Mouse (Mus musculus): ENCODE measurements around the gene Ciita. TPM values are rescaled to one million over a fixed set of nuclear protein-coding genes. Genes with fewer than 3 reads are reported as not detected.

The Ciita gene
- polyA plus RNA-seq, 1 experiment, result 13.2 TPM

DNA sequence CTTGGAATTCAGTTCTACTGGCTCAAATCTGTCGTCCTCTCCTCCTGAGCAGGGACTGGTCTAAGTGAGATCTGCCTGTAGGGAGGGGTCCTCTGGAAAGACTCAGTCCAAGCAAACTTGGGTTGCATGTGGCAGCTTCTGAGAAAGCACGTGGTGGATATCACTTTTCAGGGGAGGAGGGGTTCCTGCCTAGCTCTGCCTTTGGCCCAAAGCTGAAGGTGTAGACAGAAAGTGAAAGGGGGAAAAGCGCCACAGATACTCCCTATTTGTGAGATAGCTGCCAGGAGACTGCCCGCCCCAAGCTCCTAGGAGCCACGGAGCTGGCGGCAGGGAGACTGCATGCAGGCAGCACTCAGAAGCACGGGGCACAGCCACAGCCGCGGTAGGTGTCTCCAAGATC is 9.6 kb downstream of the Ciita start:
- TF ChIP-seq CTCF (IDR thresholded peaks at IDR 0.05; ENCODE audit: insufficient read depth, low read length), result no peak
- 5% methylated on average over 9 of the region's 9 CpGs for WGBS
- peak overlapping the region; percentile 71 for H3K4me3 ChIP-seq (replicated peaks; ENCODE audit: extremely low read depth, low read depth, low read length)
- H3K4me1 ChIP-seq (ENCODE audit: control insufficient read depth, insufficient read depth, low read length), result 0 out of 2 replicates have a peak, but pooled peaks cover 2% of the 10 kb centered on the region
- peak; percentile 35 for DNase-seq

GRCm38 (mm10) chr16:10489904-10490457 is 10.1 kb downstream of the Ciita start:
- Histone ChIP-seq H3K4me3 (replicated peaks; ENCODE audit: extremely low read depth, low read depth, low read length) (peak overlapping the region; percentile 71), H3K4me1 (ENCODE audit: control insufficient read depth, insufficient read depth, low read length) (0 out of 2 replicates have a peak, but pooled peaks cover 2% of the 10 kb centered on the region)
- no peak for TF ChIP-seq CTCF (IDR thresholded peaks at IDR 0.05; ENCODE audit: insufficient read depth, low read length)
- no peak for TF ChIP-seq POLR2A (IDR thresholded peaks at IDR 0.05; ENCODE audit: borderline replicate concordance, extremely low read depth, low read depth, low read length)
- 13% methylated on average over 14 of the region's 14 CpGs for WGBS
- DNase-seq, result no peak

DNA sequence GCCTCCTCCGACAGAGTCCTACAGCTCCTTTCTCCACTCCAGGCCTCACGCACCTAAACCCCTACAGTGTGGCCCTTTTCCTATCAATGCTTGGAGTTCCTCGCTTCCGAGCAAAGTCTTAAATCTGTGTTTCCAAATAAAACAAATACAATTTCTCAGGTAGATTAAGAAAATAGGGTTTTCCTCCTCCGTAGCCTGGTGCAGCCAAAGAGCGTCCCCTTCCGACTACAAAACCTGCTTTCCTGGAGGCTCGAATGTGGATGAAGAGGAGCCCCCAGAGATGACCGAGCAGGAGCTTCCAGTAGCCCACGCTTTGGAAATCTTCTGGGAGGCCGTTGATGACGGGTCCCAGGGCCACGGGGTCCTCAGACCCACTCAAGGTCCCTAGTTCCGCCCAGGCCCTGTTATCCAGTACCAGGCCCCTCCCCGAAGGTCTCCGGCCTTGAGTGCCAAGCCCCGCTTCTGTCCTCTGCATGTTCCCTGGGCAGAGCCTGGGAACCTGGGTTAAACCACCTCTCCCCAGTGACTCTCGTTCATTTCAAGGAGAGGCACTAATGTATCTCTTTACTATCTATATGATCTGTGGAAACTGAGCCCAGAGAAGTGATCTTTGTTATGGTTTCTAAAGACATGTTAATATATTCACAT is 10.8 kb downstream of the Ciita start:
- TF ChIP-seq CTCF (IDR thresholded peaks at IDR 0.05; ENCODE audit: insufficient read depth, low read length) (no peak), POLR2A (IDR thresholded peaks at IDR 0.05; ENCODE audit: borderline replicate concordance, extremely low read depth, low read depth, low read length) (no peak)
- 73% methylated on average over 18 of the region's 18 CpGs for WGBS
- 0 out of 2 replicates have a peak, but pooled peaks cover 2% of the 10 kb centered on the region for H3K4me1 ChIP-seq (ENCODE audit: control insufficient read depth, insufficient read depth, low read length)
- no peak for DNase-seq
- peak overlapping the region; percentile 39 for H3K4me3 ChIP-seq (replicated peaks; ENCODE audit: extremely low read depth, low read depth, low read length)

DNA sequence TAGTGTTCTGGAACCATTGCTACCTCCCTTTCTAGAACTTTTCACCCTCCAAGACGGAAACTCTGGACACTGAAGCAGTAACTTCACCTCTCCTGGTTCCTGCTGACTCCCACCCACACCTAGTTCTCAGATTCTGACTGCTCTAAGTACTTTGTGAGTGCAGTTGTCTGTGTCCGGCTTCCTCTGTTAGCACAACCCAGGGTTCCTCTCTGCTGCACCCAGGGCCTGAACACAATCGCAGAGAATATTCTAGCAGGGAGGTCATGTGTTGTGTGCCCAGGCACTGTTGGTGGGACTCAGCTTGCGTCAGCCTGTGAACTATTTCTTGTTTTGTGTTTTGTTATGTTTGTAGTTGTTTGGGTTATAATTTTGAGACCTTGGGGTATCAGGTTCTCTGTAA is 11.9 kb downstream of the Ciita start:
- 0 out of 2 replicates have a peak, but pooled peaks cover 2% of the 10 kb centered on the region for H3K4me1 ChIP-seq (ENCODE audit: control insufficient read depth, insufficient read depth, low read length)
- TF ChIP-seq POLR2A (IDR thresholded peaks at IDR 0.05; ENCODE audit: borderline replicate concordance, extremely low read depth, low read depth, low read length) (no peak), CTCF (IDR thresholded peaks at IDR 0.05; ENCODE audit: insufficient read depth, low read length) (no peak)
- 81% methylated on average over 4 of the region's 4 CpGs for WGBS
- no peak overlapping the region for H3K4me3 ChIP-seq (replicated peaks; ENCODE audit: extremely low read depth, low read depth, low read length)
- no peak for DNase-seq

GRCm38 (mm10) chr16:10492587-10492986 is 12.7 kb downstream of the Ciita start:
- 0 out of 2 replicates have a peak, but pooled peaks cover 2% of the 10 kb centered on the region for H3K4me1 ChIP-seq (ENCODE audit: control insufficient read depth, insufficient read depth, low read length)
- no peak for DNase-seq
- WGBS, result 80% methylated on average over 3 of the region's 3 CpGs
- no peak overlapping the region for H3K4me3 ChIP-seq (replicated peaks; ENCODE audit: extremely low read depth, low read depth, low read length)
- TF ChIP-seq POLR2A (IDR thresholded peaks at IDR 0.05; ENCODE audit: borderline replicate concordance, extremely low read depth, low read depth, low read length) (no peak), CTCF (IDR thresholded peaks at IDR 0.05; ENCODE audit: insufficient read depth, low read length) (no peak)

- no peak for DNase-seq
- WGBS, result 49% methylated on average over 2 of the region's 2 CpGs
Observed at GRCm38 (mm10) chr16:10495824-10496298, 16.0 kb downstream of the Ciita start.

GRCm38 (mm10) chr16:10498096-10498602 is 18.3 kb downstream of the Ciita start:
- Histone ChIP-seq H3K4me1 (ENCODE audit: control insufficient read depth, insufficient read depth, low read length) (no peaks in the 10 kb centered on the region; the same call in 1 of the 2 replicates), H3K4me3 (replicated peaks; ENCODE audit: extremely low read depth, low read depth, low read length) (no peak overlapping the region)
- DNase-seq, result no peak
- TF ChIP-seq CTCF (IDR thresholded peaks at IDR 0.05; ENCODE audit: insufficient read depth, low read length) (no peak), POLR2A (IDR thresholded peaks at IDR 0.05; ENCODE audit: borderline replicate concordance, extremely low read depth, low read depth, low read length) (no peak)
- 34% methylated on average over 5 of the region's 5 CpGs for WGBS

More at GRCm38 (mm10) chr16:10495824-10496298, 16.0 kb downstream of the Ciita start:
- no peak overlapping the region for H3K4me3 ChIP-seq (replicated peaks; ENCODE audit: extremely low read depth, low read depth, low read length)
- H3K4me1 ChIP-seq (ENCODE audit: control insufficient read depth, insufficient read depth, low read length), result no peaks in the 10 kb centered on the region; the same call in 1 of the 2 replicates
- TF ChIP-seq CTCF (IDR thresholded peaks at IDR 0.05; ENCODE audit: insufficient read depth, low read length) (no peak), POLR2A (IDR thresholded peaks at IDR 0.05; ENCODE audit: borderline replicate concordance, extremely low read depth, low read depth, low read length) (no peak)

- DNase-seq, result no peak
- 43% methylated on average over 1 of the region's 1 CpGs for WGBS
- Histone ChIP-seq H3K4me3 (replicated peaks; ENCODE audit: extremely low read depth, low read depth, low read length) (no peak overlapping the region), H3K4me1 (ENCODE audit: control insufficient read depth, insufficient read depth, low read length) (no peaks in the 10 kb centered on the region; the same call in 1 of the 2 replicates)
- TF ChIP-seq CTCF (IDR thresholded peaks at IDR 0.05; ENCODE audit: insufficient read depth, low read length), result no peak
- TF ChIP-seq POLR2A (IDR thresholded peaks at IDR 0.05; ENCODE audit: borderline replicate concordance, extremely low read depth, low read depth, low read length), result no peak
Observed at GRCm38 (mm10) chr16:10499122-10499521, 19.3 kb downstream of the Ciita start.

- 15% methylated on average over 8 of the region's 8 CpGs for WGBS
- no peak for TF ChIP-seq CTCF (IDR thresholded peaks at IDR 0.05; ENCODE audit: insufficient read depth, low read length)
- TF ChIP-seq POLR2A (IDR thresholded peaks at IDR 0.05; ENCODE audit: borderline replicate concordance, extremely low read depth, low read depth, low read length), result no peak
- Histone ChIP-seq H3K4me3 (replicated peaks; ENCODE audit: extremely low read depth, low read depth, low read length) (no peak overlapping the region), H3K4me1 (ENCODE audit: control insufficient read depth, insufficient read depth, low read length) (no peaks in the 10 kb centered on the region; the same call in 1 of the 2 replicates)
- DNase-seq, result peak; percentile 41
Observed at GRCm38 (mm10) chr16:10501865-10502264, 22.0 kb downstream of the Ciita start.
